Mouse (Mus musculus) limb, embryonic 11.5 days (tissue): Measurements from ENCODE around the gene Nkx3-2. TPM values are rescaled to one million over a fixed set of nuclear protein-coding genes. Genes with fewer than 3 reads are reported as not detected.

ENCODE experiments used
- ATAC-seq: fragments of 200-750 bp; cut with Nextera tagmentation; 2 replicates; pipeline ENCODE4 v1.8.0; 2017; ENCODE audit warnings: low read depth; ENCODE audit not compliant: insufficient number of reproducible peaks, low FRiP score, low TSS enrichment
- DNase-seq: peaks from one replicate; pipeline ENCODE4 v3.0.0-alpha.2; 2015; ENCODE audit warnings: low spot score
- H3K27ac ChIP-seq: fragments of 300-500 bp; sonication (generic); replicated peaks from 2 replicates; pipeline ENCODE4 v1.5.1; 2014; ENCODE audit warnings: low read depth, mild to moderate bottlenecking, low read length
- H3K27me3 ChIP-seq: fragments of 300-500 bp; sonication (generic); 2 replicates; pipeline ENCODE4 v1.6.1; 2014; ENCODE audit warnings: mild to moderate bottlenecking, low read length, mixed read lengths; ENCODE audit not compliant: control insufficient read depth, insufficient read depth
- H3K36me3 ChIP-seq: fragments of 300-500 bp; sonication (generic); 2 replicates; pipeline ENCODE4 v1.6.1; 2014; ENCODE audit warnings: mild to moderate bottlenecking, low read length, moderate library complexity, mixed read lengths; ENCODE audit not compliant: control insufficient read depth, insufficient read depth
- H3K4me1 ChIP-seq: fragments of 300-500 bp; sonication (generic); 2 replicates; pipeline ENCODE4 v1.6.1; 2014; ENCODE audit warnings: low read length, mixed read lengths; ENCODE audit not compliant: control insufficient read depth, insufficient read depth
- H3K4me2 ChIP-seq: fragments of 300-500 bp; sonication (generic); 2 replicates; pipeline ENCODE4 v1.6.1; 2014; ENCODE audit warnings: low read depth, mild to moderate bottlenecking, moderate library complexity; ENCODE audit not compliant: severe bottlenecking
- H3K4me3 ChIP-seq: fragments of 300-500 bp; sonication (generic); 2 replicates; pipeline ENCODE4 v1.5.1; 2014; ENCODE audit warnings: low read depth, low read length
- H3K9ac ChIP-seq: fragments of 300-500 bp; sonication (generic); 2 replicates; pipeline ENCODE4 v1.6.1; 2014; ENCODE audit warnings: mild to moderate bottlenecking, low read length
- H3K9me3 ChIP-seq: fragments of 300-500 bp; sonication (generic); 2 replicates; pipeline ENCODE4 v1.6.1; 2016; ENCODE audit warnings: low read length; ENCODE audit not compliant: control insufficient read depth
- WGBS: fragments of 180-500 bp; shearing (Covaris S2); extraction: QIAGEN DNeasy Blood & Tissue Kit; methylation state at CpG from one replicate; pipeline ENCODE4 v1.1.7; 2014; 5-methylcytosine and 5-hydroxymethylcytosine counted together
- polyA plus RNA-seq: library from polyadenylated mRNA; unstranded; fragments of >200 nt; fragmentation: Nextera tagmentation; extraction: Ambion mirVana; gene quantifications from 2 replicates; pipeline ENCODE4 v1.2.1, GENCODE M21; 2014

Gene Nkx3-2
- polyA plus RNA-seq, 1 experiment from 2014 or later = 2.3 TPM

DNA sequence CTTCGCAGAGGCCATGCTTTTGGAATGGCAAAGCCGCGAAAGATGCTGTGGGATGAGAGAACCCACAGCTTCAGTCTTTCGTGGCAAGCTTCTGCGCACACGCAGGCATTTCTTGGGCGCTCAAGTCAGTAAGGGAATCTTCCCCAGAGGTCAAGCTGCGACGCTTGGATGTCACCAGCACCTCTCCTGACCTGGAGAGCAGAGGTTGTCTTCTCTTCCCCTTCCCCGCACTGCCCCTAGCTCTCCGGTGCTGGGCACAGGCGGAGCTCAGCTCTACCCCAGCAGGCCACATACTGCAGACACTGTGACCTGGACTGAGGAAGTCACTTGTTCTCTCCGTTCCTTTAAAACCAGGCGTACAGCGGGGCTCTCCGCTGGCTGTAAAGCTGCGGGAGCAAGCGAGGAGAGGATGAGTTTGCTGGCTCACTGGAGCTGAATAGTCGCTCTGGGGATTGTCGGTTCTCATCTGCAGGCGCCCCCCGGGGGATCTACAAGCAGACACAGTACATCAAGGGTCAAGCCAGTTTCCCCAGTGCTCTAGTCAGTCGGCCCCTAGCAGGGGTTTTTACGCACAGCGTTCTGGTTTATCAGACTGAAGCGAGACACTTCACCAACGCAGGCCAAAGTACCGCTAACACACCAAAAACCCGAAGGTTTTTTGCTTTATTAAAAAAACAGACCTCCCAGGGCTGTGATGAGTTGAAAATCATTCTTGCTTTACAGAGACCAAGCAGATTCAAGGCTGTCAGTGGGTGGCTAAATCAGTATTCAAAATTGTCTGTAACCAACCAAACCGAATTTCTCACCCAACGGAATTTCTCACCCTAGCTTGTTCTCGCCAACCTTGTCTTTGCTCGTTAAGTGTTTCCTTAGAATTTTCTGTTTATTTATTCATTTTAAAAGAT, 3.2 kb upstream of the Nkx3-2 start:
- DNase-seq = peak; percentile 57
- H3K4me3 ChIP-seq = no peak overlapping the region
- no peak overlapping the region for H3K9ac ChIP-seq
- H3K4me2 ChIP-seq = peak overlapping the region; percentile 32; the same call in 1 of the 2 replicates
- no peaks in the 10 kb centered on the region for H3K9me3 ChIP-seq
- H3K27me3 ChIP-seq = peaks cover 51% of the 10 kb centered on the region
- no peak overlapping the region for H3K27ac ChIP-seq
- H3K4me1 ChIP-seq = peaks cover 12% of the 10 kb centered on the region; the same call in 1 of the 2 replicates
- WGBS = under 1% methylated on average over 33 of the region's 33 CpGs
- no peaks in the 10 kb centered on the region for H3K36me3 ChIP-seq
- ATAC-seq = no peak

DNA sequence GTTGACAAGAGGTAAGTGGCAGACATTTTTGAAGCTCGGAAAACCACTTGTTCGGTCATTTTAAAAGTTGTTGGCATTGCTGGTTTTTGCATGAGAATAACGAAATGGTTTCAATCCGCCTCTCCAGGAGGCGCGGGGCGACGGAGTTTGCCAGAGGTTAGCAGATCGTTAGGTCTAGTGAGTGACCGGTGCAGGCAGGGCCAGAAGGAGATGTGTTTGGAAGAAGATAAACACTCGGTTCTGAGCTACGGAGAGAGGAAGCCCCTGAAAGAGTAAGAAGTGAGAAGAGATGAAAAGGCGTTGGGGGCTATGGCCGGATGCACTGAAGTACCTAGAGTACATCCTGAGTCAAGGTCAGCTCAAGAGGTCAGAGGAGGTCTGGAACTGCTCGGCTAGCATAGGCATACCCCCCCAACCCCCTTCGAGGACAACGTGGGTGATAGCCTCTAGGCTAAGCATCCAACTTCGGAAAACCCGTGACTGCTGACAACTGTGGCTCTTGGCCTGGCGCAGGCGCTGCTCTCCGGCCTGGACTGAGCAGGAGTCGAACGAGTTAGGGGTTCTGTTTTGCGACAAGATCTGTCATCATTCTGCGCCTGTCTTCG, 2.2 kb upstream of the Nkx3-2 start:
- no peak overlapping the region for H3K27ac ChIP-seq
- DNase-seq = peak; percentile 65
- under 1% methylated on average over 27 of the region's 27 CpGs for WGBS
- no peak overlapping the region for H3K4me2 ChIP-seq
- H3K9ac ChIP-seq = no peak overlapping the region
- H3K9me3 ChIP-seq = no peaks in the 10 kb centered on the region
- no peaks in the 10 kb centered on the region for H3K36me3 ChIP-seq
- peaks cover 61% of the 10 kb centered on the region for H3K27me3 ChIP-seq
- H3K4me1 ChIP-seq = peaks cover 12% of the 10 kb centered on the region; the same call in 1 of the 2 replicates
- ATAC-seq = no peak
- H3K4me3 ChIP-seq = no peak overlapping the region

DNA sequence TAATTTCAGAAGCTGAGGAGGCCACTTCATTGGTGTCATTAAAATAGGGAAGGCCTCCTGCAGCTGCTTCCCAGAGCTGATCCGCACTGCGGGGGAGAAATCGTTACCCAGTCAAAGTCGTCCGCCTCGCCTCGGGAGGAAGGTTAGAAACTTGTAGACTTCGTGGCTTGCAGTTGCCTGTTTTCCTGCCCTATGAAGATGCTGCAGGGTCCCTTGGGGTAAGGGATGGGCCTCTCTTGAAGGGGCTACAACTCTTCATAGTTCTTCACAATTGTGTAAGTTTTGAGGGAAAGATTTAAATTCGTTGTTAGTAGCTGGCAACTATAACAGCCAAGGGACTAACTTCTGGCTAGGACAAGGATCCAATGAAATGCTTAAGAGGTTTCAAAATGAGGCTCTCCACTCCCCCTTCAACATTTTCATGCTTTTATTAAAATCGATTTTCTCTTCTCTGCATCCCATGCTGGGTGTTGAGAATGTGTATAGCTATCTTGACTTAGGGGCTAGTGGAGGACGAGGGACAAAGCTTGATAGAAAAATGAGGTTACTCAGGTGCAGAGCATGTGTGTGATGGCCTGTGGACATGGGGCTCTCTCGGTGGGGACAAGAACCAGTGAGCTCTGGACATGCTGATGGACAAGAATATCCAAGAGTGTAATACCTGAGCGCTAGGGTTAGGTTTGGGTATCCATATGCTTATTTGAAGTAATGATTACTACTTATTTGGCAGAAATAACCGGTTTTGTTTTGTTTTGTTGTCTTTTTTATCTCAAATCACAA, 1.5 kb upstream of the Nkx3-2 start:
- Histone ChIP-seq H3K9me3 (no peaks in the 10 kb centered on the region), H3K4me3 (no peak overlapping the region), H3K27me3 (peaks cover 67% of the 10 kb centered on the region), H3K36me3 (no peaks in the 10 kb centered on the region), H3K4me2 (no peak overlapping the region), H3K27ac (no peak overlapping the region), H3K4me1 (peaks cover 12% of the 10 kb centered on the region; the same call in 1 of the 2 replicates), H3K9ac (no peak overlapping the region)
- ATAC-seq (no peak), DNase-seq (peak; percentile 75)
- 1% methylated on average over 14 of the region's 14 CpGs for WGBS

DNA sequence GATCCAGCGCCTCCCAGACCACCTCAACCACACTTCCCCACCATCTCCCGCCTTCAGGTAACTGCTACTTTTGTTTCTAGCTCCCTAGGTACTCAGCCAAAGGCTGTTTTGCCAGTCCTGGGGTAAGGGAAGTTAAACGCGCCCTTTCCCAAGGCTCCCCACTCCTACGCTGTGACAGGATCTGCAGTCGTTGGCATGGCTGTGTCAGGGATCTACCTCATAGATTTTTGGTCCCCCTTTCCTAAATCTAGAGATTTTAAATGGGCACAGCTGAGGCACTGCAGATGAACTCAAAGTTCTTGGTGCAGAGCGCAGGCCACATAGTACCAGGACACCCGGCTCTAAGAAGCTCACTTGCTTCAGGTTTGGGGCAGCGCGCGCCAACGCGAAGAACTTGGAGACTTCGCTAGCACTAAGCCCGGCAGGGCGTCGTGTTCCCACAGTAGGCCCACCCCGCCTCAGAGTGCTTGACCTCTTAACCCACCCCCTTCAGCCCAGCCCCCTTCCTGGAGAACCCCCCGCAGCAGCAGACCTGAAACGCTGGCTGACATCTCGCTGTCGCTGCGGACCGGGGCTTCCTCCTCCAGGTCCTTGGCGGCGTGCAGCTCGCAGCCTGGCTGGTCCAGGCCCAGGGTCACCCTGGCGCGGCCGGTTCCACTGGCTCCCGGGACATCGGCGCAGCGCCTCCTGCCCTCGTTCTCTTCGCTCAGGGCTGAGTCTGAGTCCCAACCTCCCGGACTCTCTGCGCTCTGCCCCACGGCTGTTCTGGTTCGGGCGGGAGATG, 1.2 kb downstream of the Nkx3-2 start:
- Histone ChIP-seq H3K4me1 (peaks cover 12% of the 10 kb centered on the region; the same call in 1 of the 2 replicates), H3K4me3 (peak overlapping the region; percentile 39), H3K27me3 (peaks cover 79% of the 10 kb centered on the region), H3K36me3 (no peaks in the 10 kb centered on the region), H3K4me2 (peak overlapping the region; percentile 67), H3K27ac (no peak overlapping the region), H3K9me3 (no peaks in the 10 kb centered on the region), H3K9ac (peak overlapping the region; percentile 31)
- peak; percentile 20; the same call in 1 of the 2 replicates for ATAC-seq
- under 1% methylated on average over 41 of the region's 41 CpGs for WGBS
- peak; percentile 54 for DNase-seq

DNA sequence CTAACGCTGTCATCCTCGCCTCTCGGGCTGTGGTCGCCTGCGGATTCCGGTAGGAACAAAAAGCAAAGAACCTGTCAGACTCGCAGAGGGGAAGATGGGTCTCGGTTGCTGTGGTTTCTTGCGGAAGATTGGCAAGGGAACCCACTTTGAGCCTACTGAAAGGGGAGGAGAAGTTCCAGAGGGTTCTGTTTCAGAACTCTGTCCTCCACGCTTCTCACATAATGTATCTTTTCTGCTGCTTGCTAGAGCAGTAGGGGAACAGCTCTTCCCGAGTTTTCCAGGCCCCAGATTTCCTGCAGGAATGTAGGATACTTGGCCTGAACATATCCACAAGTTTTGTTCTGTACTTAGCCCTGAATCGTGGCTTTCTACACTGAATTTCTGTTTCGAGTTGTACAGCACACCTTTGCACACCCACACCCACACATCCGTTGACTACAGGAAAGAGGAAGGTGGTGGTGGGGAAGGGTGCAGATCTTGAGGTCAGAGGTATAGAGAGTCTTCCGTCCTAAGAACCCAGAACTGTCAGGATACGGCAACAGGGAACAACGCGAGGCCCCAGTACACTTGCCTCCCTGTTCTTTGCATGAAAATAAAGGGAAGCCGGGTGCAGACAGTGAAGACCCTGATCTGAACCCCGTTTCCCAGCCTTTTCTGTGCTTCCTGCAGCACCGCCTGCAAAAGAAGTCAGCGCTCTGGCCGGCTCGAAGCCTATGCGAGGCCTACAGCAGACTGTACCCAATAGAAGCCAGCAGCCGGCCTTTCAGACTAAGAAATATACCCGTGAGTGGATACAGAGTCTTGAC, 2.0 kb downstream of the Nkx3-2 start:
- 1% methylated on average over 27 of the region's 27 CpGs for WGBS
- Histone ChIP-seq H3K36me3 (no peaks in the 10 kb centered on the region), H3K4me1 (peaks cover 10% of the 10 kb centered on the region; the same call in 1 of the 2 replicates), H3K4me3 (peak overlapping the region; percentile 39), H3K9me3 (no peaks in the 10 kb centered on the region), H3K9ac (no peak overlapping the region; the same call in 1 of the 2 replicates), H3K27me3 (peaks cover 79% of the 10 kb centered on the region), H3K27ac (no peak overlapping the region), H3K4me2 (peak overlapping the region; percentile 67; the same call in 1 of the 2 replicates)
- ATAC-seq (no peak), DNase-seq (no peak)

DNA sequence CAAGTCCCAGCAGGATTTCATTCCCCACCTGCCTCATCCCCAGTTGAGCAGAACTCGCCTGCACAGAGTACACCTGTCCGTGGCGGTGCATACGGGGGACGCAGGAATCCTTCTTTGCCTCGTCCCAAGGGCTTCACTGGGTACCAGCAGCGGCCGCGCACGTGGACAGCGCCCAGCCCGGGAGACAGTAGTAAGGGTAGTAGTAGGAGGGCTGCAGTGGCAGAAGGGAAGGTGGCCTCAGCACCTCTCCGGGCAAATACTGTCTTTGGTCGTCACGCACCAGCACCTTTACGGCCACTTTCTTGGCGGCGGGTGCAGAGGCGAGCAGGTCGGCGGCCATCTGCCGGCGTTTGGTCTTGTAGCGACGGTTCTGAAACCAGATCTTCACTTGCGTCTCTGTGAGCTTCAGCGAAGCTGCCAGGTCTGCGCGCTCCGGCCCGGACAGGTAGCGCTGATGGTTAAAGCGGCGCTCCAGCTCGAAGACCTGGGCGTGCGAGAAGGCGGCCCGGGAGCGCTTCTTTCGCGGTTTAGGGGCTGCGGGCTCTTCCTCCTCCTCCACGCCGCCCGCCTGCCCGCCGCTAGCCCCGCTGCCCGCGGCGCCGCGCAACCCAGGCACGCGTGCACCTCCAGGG, 2.7 kb downstream of the Nkx3-2 start:
- Histone ChIP-seq H3K9ac (no peak overlapping the region), H3K36me3 (no peaks in the 10 kb centered on the region), H3K27me3 (peaks cover 80% of the 10 kb centered on the region), H3K4me1 (peaks cover 6% of the 10 kb centered on the region; the same call in 1 of the 2 replicates), H3K4me2 (peak overlapping the region; percentile 22; the same call in 1 of the 2 replicates), H3K4me3 (peak overlapping the region; percentile 15), H3K9me3 (no peaks in the 10 kb centered on the region), H3K27ac (no peak overlapping the region)
- DNase-seq (no peak), ATAC-seq (no peak)
- under 1% methylated on average over 54 of the region's 56 CpGs for WGBS
